8 mouse cellular contexts compared by ENCODE assay signal in the genomic region with DNA sequence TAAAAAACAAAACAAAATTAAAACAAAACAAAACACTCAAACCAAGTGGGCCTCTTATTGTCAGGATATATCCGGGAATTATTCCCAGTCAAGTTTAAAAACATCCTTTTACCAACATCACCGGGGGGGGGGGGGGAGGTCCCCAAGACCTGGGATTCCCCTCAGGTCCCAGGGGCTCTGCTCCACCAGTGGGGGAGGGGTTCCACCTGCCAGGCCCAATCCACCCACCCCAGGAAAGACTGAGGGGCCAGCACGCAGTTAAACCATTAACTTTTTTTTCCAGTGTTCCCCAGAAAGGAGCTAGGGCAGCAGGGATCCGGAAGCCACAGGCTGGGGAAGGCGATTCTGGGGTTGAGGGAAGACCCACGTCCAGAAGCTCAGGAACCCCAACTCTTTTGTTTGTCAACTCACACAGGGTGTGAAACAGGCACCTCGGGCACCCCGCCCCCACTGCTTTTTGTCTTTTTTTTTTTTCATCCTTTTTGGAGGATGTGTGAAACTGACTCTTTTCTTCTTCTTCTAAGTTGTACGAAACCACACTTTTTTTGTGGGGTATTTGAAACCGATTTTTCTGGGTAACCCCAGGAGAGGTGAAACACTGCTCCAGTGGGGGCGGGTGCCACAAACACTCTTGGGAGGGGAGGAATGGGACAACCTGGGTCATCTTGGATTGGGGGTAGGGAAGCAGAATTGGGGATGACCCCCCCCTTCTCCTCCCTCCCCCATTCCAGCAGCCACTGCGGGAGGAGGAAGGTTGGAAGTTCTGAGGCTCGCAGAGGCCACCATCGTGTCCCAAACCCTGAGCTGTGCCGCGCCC. TPM values are rescaled to one million over a fixed set of nuclear protein-coding genes. Genes with fewer than 3 reads are reported as not detected.
DNase-seq lines count a peak whose midpoint lies in the region; ATAC-seq and TF ChIP-seq lines count a peak whose summit lies in the region.

No protein-coding gene starts in this region.

- peaks cover 26% of the 10 kb centered on the region for H3K36me3 ChIP-seq in kidney, postnatal 0 days (ENCODE audit: insufficient read depth, low read length)
- H3K36me3 ChIP-seq in hindbrain, embryonic 10.5 days, result peaks cover 47% of the 10 kb centered on the region
- peaks cover 42% of the 10 kb centered on the region for H3K36me3 ChIP-seq in midbrain, embryonic 13.5 days

- H3K9ac ChIP-seq in kidney, postnatal 0 days (ENCODE audit: low read depth, low read length), result peak overlapping the region; percentile 99
- peak overlapping the region; percentile 98 for H3K9ac ChIP-seq in midbrain, embryonic 13.5 days (replicated peaks)

- H3K27ac ChIP-seq in kidney, postnatal 0 days, result no peak overlapping the region
- peak overlapping the region; percentile 82 for H3K27ac ChIP-seq in bone marrow, adult 2 months (ENCODE audit: control insufficient read depth, insufficient read depth, low read depth, low read length, poor library complexity)
- peak overlapping the region; percentile 100 for H3K27ac ChIP-seq in hindbrain, embryonic 10.5 days
- peak overlapping the region; percentile 97 for H3K27ac ChIP-seq in midbrain, embryonic 13.5 days

- DNase-seq in kidney, postnatal 0 days (ENCODE audit: low spot score), result no peak
- DNase-seq in kidney, adult 9 months, result no peak
- no peak for DNase-seq in hindbrain, embryonic 10.5 days (ENCODE audit: low spot score)
- no peak for DNase-seq in adrenal gland, postnatal 36 days
- no peak for DNase-seq in adrenal gland, adult 2 months
- DNase-seq in urinary bladder, adult 18-20 months (ENCODE audit: low spot score in 2 of 2), result no peak

- ATAC-seq in kidney, postnatal 0 days (replicated peaks; ENCODE audit: low FRiP score, low read depth), result no peak
- no peak for ATAC-seq in midbrain, embryonic 13.5 days

- H3K9me3 ChIP-seq in kidney, postnatal 0 days (replicated peaks; ENCODE audit: low read length), result no peaks in the 10 kb centered on the region
- no peaks in the 10 kb centered on the region for H3K9me3 ChIP-seq in hindbrain, embryonic 10.5 days
- H3K9me3 ChIP-seq in midbrain, embryonic 13.5 days, result no peaks in the 10 kb centered on the region

- no peaks in the 10 kb centered on the region for H3K27me3 ChIP-seq in kidney, postnatal 0 days (ENCODE audit: insufficient read depth, low read length)
- peaks cover 6% of the 10 kb centered on the region; the same call in 1 of the 2 replicates for H3K27me3 ChIP-seq in hindbrain, embryonic 10.5 days (ENCODE audit: insufficient read depth, poor library complexity, severe bottlenecking)
- H3K27me3 ChIP-seq in midbrain, embryonic 13.5 days, result peaks cover 6% of the 10 kb centered on the region; the same call in 1 of the 2 replicates

- 9% methylated on average over 15 of the region's 16 CpGs for WGBS in kidney, postnatal 0 days
- 19% methylated on average over 16 of the region's 16 CpGs for WGBS in bone marrow, adult 2 months
- WGBS in hindbrain, embryonic 10.5 days, result 24% methylated on average over 16 of the region's 16 CpGs
- 21% methylated on average over 16 of the region's 16 CpGs for WGBS in midbrain, embryonic 13.5 days

- TF ChIP-seq POLR2A in bone marrow, adult 2 months (IDR thresholded peaks at IDR 0.05; ENCODE audit: borderline replicate concordance, control insufficient read depth, low read depth, low read length), result no peak

- H3K4me3 ChIP-seq in kidney, postnatal 0 days (replicated peaks; ENCODE audit: low read depth, low read length), result peak overlapping the region; percentile 97
- peak overlapping the region; percentile 90 for H3K4me3 ChIP-seq in bone marrow, adult 2 months (replicated peaks; ENCODE audit: control insufficient read depth, low read depth, low read length)
- H3K4me3 ChIP-seq in hindbrain, embryonic 10.5 days, result peak overlapping the region; percentile 98
- peak overlapping the region; percentile 94 for H3K4me3 ChIP-seq in midbrain, embryonic 13.5 days (replicated peaks)

- TF ChIP-seq CTCF in kidney, postnatal 0 days (IDR thresholded peaks at IDR 0.05; ENCODE audit: low read depth), result no peak
- no peak for TF ChIP-seq CTCF in bone marrow, adult 2 months (IDR thresholded peaks at IDR 0.05; ENCODE audit: control insufficient read depth, insufficient read depth, low read length)

- peak overlapping the region; percentile 85 for H3K4me2 ChIP-seq in kidney, postnatal 0 days (ENCODE audit: low read length)
- peak overlapping the region; percentile 74 for H3K4me2 ChIP-seq in midbrain, embryonic 13.5 days (replicated peaks)

- H3K4me1 ChIP-seq in kidney, postnatal 0 days (replicated peaks; ENCODE audit: insufficient read depth, low read length), result peaks cover 8% of the 10 kb centered on the region; the same call in 1 of the 2 replicates
- peaks cover 5% of the 10 kb centered on the region; the same call in 1 of the 2 replicates for H3K4me1 ChIP-seq in bone marrow, adult 2 months (ENCODE audit: control insufficient read depth, insufficient read depth, low read length)
- H3K4me1 ChIP-seq in hindbrain, embryonic 10.5 days (replicated peaks), result peaks cover 45% of the 10 kb centered on the region
- H3K4me1 ChIP-seq in midbrain, embryonic 13.5 days (replicated peaks), result peaks cover 32% of the 10 kb centered on the region

RNA-seq across cellular contexts. Expression of gene Tcf3, which starts 1.7 kb away (rescaled TPM):
- 76.4 and 83.7 TPM in 2 replicates for polyA plus RNA-seq in kidney, postnatal 0 days (2015; fragmentation: Nextera tagmentation; extraction: Ambion mirVana)
- polyA plus RNA-seq in bone marrow, adult 2 months (2011; ENCODE audit: insufficient read depth, insufficient read length, low replicate concordance, missing spikeins), result 70.7 and 138 TPM in 2 replicates
- polyA plus RNA-seq in hindbrain, embryonic 10.5 days (2016; fragmentation: Nextera tagmentation; extraction: Ambion mirVana), result 191 and 198 TPM in 2 replicates
- 67.7 and 82.3 TPM in 2 replicates for polyA plus RNA-seq in midbrain, embryonic 13.5 days (2015; fragmentation: Nextera tagmentation; extraction: Ambion mirVana)
- total RNA-seq in adrenal gland, postnatal 36 days (2021), result 10 to 100 TPM; 48.2 to 64.3 TPM
- 10 to 100 TPM; 46.6 to 55.4 TPM for total RNA-seq in adrenal gland, adult 2 months (2021)
- polyA plus RNA-seq in adrenal gland, adult 2 months (2012; rRNA removed), result 148 and 152 TPM in 2 replicates

RNA-seq across cellular contexts. Expression of gene Uqcr11, which starts 25.1 kb away (rescaled TPM):
- polyA plus RNA-seq in kidney, postnatal 0 days (2015; fragmentation: Nextera tagmentation; extraction: Ambion mirVana), result 1,117 and 1,253 TPM in 2 replicates
- polyA plus RNA-seq in bone marrow, adult 2 months (2011; ENCODE audit: insufficient read depth, insufficient read length, low replicate concordance, missing spikeins), result 190 and 222 TPM in 2 replicates
- 648 and 654 TPM in 2 replicates for polyA plus RNA-seq in hindbrain, embryonic 10.5 days (2016; fragmentation: Nextera tagmentation; extraction: Ambion mirVana)
- polyA plus RNA-seq in midbrain, embryonic 13.5 days (2015; fragmentation: Nextera tagmentation; extraction: Ambion mirVana), result 518 and 572 TPM in 2 replicates
- total RNA-seq in adrenal gland, postnatal 36 days (2021), result 100 to 1,000 TPM; 876 to 886 TPM
- total RNA-seq in adrenal gland, adult 2 months (2021), result 1,000 to 10,000 TPM in 1 of 2 experiments, 100 to 1,000 TPM in 1; 714 to 1,027 TPM
- 2,955 and 2,958 TPM in 2 replicates for polyA plus RNA-seq in adrenal gland, adult 2 months (2012; rRNA removed)

RNA-seq across cellular contexts. Expression of gene Mbd3, which starts 32.4 kb away (rescaled TPM):
- 163 and 165 TPM in 2 replicates for polyA plus RNA-seq in kidney, postnatal 0 days (2015; fragmentation: Nextera tagmentation; extraction: Ambion mirVana)
- 53.0 and 82.0 TPM in 2 replicates for polyA plus RNA-seq in bone marrow, adult 2 months (2011; ENCODE audit: insufficient read depth, insufficient read length, low replicate concordance, missing spikeins)
- 341 and 365 TPM in 2 replicates for polyA plus RNA-seq in hindbrain, embryonic 10.5 days (2016; fragmentation: Nextera tagmentation; extraction: Ambion mirVana)
- polyA plus RNA-seq in midbrain, embryonic 13.5 days (2015; fragmentation: Nextera tagmentation; extraction: Ambion mirVana), result 243 and 257 TPM in 2 replicates
- total RNA-seq in adrenal gland, postnatal 36 days (2021), result 100 to 1,000 TPM; 140 to 148 TPM
- 100 to 1,000 TPM; 125 to 146 TPM for total RNA-seq in adrenal gland, adult 2 months (2021)
- polyA plus RNA-seq in adrenal gland, adult 2 months (2012; rRNA removed), result 158 and 165 TPM in 2 replicates

RNA-seq across cellular contexts. Expression of gene Mex3d, which starts 44.3 kb away (rescaled TPM):
- 6.6 and 7.8 TPM in 2 replicates for polyA plus RNA-seq in kidney, postnatal 0 days (2015; fragmentation: Nextera tagmentation; extraction: Ambion mirVana)
- 1.4 and 1.7 TPM in 2 replicates for polyA plus RNA-seq in bone marrow, adult 2 months (2011; ENCODE audit: insufficient read depth, insufficient read length, low replicate concordance, missing spikeins)
- polyA plus RNA-seq in hindbrain, embryonic 10.5 days (2016; fragmentation: Nextera tagmentation; extraction: Ambion mirVana), result 7.2 and 8.8 TPM in 2 replicates
- polyA plus RNA-seq in midbrain, embryonic 13.5 days (2015; fragmentation: Nextera tagmentation; extraction: Ambion mirVana), result 15.9 and 18.6 TPM in 2 replicates
- total RNA-seq in adrenal gland, postnatal 36 days (2021), result 10 to 100 TPM; 22.4 to 29.9 TPM
- 10 to 100 TPM; 19.2 to 19.5 TPM for total RNA-seq in adrenal gland, adult 2 months (2021)
- 60.7 and 61.5 TPM in 2 replicates for polyA plus RNA-seq in adrenal gland, adult 2 months (2012; rRNA removed)
